Mouse (Mus musculus) adrenal gland, postnatal 4 days (tissue): ENCODE data around the gene Acad9. TPM values are rescaled to one million over a fixed set of nuclear protein-coding genes. Genes with fewer than 3 reads are reported as not detected.
"Not testable (repeated sequence)": the region's sequence is repeated elsewhere in the genome, so short reads cannot be mapped to it uniquely, and the experiment has no call there.

ENCODE experiments used
- DNase-seq, 2 experiments: peaks; one replicate each; pipeline ENCODE4 v3.0.0; 2021 to 2022; ENCODE audit warnings: low spot score in 2 of 2, mixed read lengths in 2 of 2
- total RNA-seq, 2 experiments: library from RNA; stranded (reverse); gene quantifications; 2 replicates each; pipeline ENCODE4 v1.2.3; 2021

The Acad9 gene
- total RNA-seq, 2 experiments from 2014 or later: 51.5 to 60.1 TPM

DNA sequence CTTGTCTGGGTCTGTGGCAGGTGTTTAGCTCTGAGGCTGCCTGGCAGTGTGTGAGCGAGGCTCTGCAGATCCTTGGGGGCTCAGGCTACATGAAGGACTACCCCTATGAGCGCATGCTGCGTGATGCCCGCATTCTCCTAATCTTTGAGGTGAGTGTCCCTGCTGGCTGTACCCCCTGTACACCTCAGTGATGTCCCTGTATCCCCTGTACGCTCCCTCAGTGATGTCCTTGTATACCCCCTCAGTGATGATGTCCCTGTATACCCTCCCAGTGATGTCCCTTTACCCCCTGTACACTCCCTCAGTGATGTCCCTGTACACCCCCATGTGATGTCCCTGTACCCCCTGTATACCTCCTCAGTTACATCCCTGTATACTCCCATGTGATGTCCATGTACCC is 19.6 kb downstream of the Acad9 start:
- DNase-seq: no peak

DNA sequence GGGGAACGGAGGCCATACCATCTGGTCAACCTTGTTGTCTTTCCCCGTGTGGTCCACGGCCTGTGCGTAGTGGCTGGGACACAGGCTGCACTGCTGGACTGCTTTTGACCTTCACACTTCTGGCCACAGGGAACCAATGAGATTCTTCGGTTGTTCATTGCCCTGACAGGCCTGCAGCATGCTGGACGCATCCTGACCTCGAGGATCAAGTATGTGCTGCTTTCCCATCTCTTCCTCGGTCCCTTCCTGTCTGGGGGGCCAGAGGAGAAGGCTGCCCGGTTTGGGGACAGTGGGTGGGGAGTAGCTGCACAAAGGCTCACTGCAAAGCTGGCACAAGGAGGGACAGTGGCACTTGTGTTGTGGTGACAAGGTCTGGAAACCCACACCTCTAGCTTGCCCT is 21.8 kb downstream of the Acad9 start:
- DNase-seq: no peak

DNA sequence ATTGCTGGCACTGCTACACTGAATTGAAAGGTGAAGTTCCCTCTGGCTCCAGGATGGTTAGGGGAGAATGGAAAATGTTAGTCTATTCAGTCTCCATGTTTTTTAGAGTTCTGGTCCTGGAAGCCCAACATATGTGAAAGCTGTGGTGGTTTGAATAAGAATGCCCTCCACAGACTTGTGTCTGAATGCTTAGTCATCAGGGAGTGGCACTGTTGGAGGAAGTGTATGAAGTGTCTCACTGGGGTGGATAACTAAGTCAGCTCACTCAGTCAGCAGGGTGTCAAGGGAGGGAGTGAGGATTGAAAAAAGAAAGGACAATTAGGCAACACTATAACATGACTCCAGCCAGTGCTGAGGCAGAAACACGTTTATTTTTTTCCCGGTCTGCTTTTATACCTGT is 29.6 kb downstream of the Acad9 start:
- no peak for DNase-seq

DNA sequence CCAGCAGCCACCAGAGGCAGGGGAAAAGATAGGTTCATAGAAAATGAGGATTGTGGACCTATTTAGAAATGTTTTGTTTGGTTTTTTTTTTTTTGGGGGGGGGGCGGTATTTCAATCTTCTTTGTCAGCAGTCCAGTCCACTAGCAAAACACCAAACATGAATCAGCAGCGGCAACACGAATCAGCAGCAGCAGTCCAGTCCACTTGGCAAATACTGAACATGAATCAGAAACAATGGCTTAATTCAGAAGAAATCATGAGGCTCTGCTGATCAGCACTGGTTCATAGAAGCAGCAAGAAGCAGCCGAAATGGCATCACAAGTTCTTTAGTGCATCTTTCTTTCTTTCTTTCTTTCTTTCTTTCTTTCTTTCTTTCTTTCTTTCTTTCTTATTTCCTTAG is 50.3 kb downstream of the Acad9 start:
- DNase-seq: no peak

DNA sequence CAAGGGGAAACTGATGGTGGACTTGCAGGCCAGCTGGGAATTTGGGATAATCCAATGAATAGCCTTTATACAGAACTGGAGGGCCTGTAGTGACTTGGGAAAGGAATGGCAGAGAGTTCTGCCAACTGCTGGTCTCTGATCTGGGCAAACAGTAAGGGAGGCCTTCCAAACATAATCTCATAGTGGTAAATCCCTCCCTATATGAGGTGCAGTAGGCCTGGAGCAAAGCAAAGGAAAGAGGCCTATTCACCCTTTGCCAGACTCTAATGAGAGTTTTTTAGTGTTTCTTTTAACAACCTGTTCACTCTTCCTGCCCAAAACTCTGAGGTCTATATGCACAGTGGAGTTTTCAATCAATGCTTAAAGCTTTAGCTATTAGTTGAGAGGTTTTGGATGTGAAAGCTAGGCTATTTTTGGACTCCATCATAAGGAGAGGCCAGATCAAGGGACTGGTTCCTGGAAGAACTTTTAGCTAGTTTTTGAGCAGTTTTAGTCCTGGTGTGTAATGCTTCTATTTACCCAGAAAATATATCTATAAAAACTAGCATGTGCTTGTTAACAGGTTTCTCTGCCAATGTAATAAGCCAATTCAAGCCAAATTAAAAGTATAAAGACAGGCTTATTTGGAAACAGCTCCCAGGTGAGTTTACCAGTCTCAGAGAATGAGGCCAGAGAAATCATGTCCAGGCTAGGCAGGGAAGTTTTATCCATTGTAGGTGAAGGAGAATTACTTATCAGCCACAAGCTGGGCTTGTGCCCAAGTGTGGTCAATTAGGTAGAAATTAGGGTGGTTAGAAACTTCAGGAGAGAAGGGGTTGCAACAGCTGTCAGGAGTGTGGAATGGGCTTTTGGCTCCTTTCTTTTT is 54.1 kb downstream of the Acad9 start:
- DNase-seq: no peak

DNA sequence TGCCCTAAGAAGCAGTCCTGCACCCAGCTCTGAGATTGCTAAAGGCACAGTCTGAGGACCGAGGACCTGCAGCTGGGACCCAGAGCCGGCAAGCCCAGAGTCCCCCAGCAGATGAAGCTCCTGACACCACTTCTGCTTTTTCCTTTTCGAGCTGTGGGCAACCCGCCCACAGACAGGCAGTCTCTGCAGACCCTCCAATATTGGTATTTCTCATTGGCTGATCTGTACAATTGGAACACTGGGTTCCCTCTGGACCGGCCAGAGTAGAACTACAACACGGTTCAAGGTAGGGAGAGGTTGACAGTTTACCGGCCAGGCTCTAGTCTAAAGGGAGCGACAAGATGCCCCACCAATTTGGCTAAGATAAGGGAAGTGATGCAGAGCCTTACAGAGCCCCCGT is 60.4 kb downstream of the Acad9 start:
- DNase-seq: not testable (repeated sequence)

DNA sequence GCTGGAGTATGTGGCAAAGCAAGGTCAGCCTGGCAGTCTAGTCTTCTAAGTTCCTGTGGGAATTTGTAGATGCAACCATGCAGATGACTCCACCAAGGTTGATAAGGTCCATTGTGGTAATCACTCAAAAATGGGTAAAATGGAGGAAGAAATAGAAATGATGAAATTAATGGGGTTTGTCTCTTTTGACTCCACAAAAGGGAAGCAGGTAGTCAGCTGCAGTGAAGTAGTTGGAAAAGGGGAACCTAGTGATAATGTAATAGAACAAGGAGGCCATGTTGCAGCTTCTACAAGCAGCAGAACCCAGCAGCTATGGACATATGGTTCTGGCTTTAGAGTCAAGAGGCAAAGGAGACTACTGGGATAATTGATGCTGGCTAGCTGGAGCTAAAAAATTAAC is 70.4 kb downstream of the Acad9 start:
- no peak for DNase-seq

DNA sequence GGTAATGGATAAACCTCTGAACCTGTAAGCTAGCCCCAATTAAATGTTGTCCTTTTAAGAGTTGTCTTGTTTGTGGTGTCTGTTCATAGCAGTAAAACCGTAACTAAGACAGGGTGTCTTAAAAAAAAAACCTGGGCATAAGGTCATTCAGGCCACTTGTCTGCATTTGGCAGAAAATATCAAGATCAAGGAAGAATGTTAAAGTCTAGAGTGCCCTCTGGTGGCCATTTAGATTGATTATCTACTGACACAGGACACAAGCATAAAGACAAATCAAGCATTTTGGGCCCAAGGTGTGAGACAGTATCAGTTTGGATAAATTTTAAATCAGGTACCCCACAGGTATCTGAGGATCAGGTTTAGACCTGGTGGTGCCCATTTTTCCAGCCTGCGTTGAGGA is 71.8 kb downstream of the Acad9 start:
- no peak for DNase-seq

DNA sequence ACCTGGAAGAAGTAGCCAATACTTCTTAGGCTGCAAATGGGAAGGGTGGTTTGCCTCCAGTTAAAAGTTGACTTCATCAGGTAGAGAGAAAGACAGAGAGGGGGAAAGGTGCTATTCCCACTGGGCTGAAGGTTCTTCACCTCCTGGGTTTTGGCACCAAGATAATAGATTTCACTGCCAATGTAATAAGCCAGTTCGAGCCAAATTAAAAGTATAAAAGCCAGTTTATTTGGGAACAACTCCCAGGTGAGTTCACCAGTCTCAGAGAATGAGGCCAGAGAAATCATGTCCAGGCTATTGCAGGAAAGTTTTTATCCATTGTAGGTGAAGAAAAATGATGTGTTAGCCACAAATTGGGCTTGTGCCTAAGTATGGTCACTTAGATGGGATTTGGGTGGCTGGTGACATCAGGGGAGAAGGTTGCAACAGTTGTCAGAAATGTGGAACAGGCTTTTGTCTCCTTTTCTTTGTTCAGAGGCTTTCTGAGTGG is 72.4 kb downstream of the Acad9 start:
- no peak for DNase-seq

DNA sequence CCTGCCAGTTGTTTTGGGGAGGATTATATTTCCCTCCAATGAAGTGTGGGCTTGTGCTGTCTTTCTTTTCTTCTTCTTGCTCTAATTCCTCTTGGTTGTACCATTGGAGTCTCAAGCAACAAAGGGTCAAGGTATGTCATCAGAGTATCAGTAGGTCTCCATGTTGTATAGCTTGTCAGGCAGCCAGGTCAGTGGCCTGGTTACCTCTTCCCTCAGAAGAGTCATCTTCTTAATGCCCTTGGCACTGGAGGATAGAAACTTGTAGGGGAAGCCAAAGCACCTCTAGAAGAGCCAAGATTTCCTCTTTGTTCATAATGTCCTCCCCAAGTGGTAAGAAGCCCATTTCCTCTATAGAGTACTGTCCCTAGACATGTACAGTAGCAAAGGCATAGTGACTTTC is 73.2 kb downstream of the Acad9 start:
- no peak for DNase-seq

Other genes starting within 250 kb of the Acad9 start
- 10 to 100 TPM; 76.5 to 79.3 TPM for gene Dcun1d1, start 128.5 kb upstream of the Acad9 start, total RNA-seq
- 10 to 100 TPM; 57.7 to 74.9 TPM for gene Mccc1, start 65.3 kb upstream of the Acad9 start, total RNA-seq
- gene Ccdc144b, start 12.4 kb upstream of the Acad9 start, total RNA-seq: not detected
- gene D3Ertd254e, start 85.0 kb downstream of the Acad9 start, total RNA-seq: 10 to 100 TPM; 10.9 to 11.8 TPM
- gene Qrfpr, start 156.3 kb downstream of the Acad9 start, total RNA-seq: not detected